Mouse (Mus musculus) stomach, embryonic 14.5 days (tissue): ENCODE measurements around the gene Rgs7bp. TPM values are rescaled to one million over a fixed set of nuclear protein-coding genes. Genes with fewer than 3 reads are reported as not detected.

Experiments used
- ATAC-seq: fragments of 200-750 bp; cut with Nextera tagmentation; 2 replicates; pipeline ENCODE4 v1.8.0; 2017; ENCODE audit warnings: low read depth, moderate TSS enrichment; ENCODE audit not compliant: insufficient number of reproducible peaks, insufficient read depth, low FRiP score
- H3K27ac ChIP-seq: fragments of 300-500 bp; sonication (generic); 2 replicates; pipeline ENCODE4 v1.5.1; 2014; ENCODE audit warnings: mild to moderate bottlenecking, low read length, moderate library complexity, mixed read lengths
- H3K27me3 ChIP-seq: fragments of 300-500 bp; sonication (generic); 2 replicates; pipeline ENCODE4 v1.6.1; 2014; ENCODE audit warnings: low read length, control low read depth, mixed read lengths; ENCODE audit not compliant: control insufficient read depth, insufficient read depth
- H3K36me3 ChIP-seq: fragments of 300-500 bp; sonication (generic); 2 replicates; pipeline ENCODE4 v1.6.1; 2014; ENCODE audit warnings: mild to moderate bottlenecking, control low read depth, low read length, moderate library complexity, mixed read lengths; ENCODE audit not compliant: control insufficient read depth, insufficient read depth
- H3K4me1 ChIP-seq: fragments of 300-500 bp; sonication (generic); 2 replicates; pipeline ENCODE4 v1.6.1; 2014; ENCODE audit warnings: low read length, control low read depth, mixed read lengths; ENCODE audit not compliant: control insufficient read depth, insufficient read depth
- H3K4me2 ChIP-seq: fragments of 300-500 bp; sonication (generic); replicated peaks from 2 replicates; pipeline ENCODE4 v1.6.1; 2014; ENCODE audit warnings: low read depth, low read length, control low read depth
- H3K4me3 ChIP-seq: fragments of 300-500 bp; sonication (generic); 2 replicates; pipeline ENCODE4 v1.5.1; 2014; ENCODE audit warnings: low read depth, low read length, control low read depth
- H3K9ac ChIP-seq: fragments of 300-500 bp; sonication (generic); replicated peaks from 2 replicates; pipeline ENCODE4 v1.6.1; 2014; ENCODE audit warnings: low read depth, mild to moderate bottlenecking, control low read depth, low read length, moderate library complexity, mixed read lengths
- H3K9me3 ChIP-seq: fragments of 300-500 bp; sonication (generic); 2 replicates; pipeline ENCODE4 v1.6.1; 2016; ENCODE audit warnings: low read depth, low read length, control low read depth; ENCODE audit not compliant: control insufficient read depth
- WGBS: fragments of 180-500 bp; shearing (Covaris S2); extraction: QIAGEN DNeasy Blood & Tissue Kit; methylation state at CpG from one replicate; pipeline ENCODE4 v1.1.7; 2014; 5-methylcytosine and 5-hydroxymethylcytosine counted together
- polyA plus RNA-seq: library from polyadenylated mRNA; unstranded; fragments of >200 nt; fragmentation: Nextera tagmentation; extraction: Ambion mirVana; gene quantifications from 2 replicates; pipeline ENCODE4 v1.2.1, GENCODE M21; 2014

Gene Rgs7bp
- polyA plus RNA-seq, 1 experiment from 2014 or later: 1.7 TPM

DNA sequence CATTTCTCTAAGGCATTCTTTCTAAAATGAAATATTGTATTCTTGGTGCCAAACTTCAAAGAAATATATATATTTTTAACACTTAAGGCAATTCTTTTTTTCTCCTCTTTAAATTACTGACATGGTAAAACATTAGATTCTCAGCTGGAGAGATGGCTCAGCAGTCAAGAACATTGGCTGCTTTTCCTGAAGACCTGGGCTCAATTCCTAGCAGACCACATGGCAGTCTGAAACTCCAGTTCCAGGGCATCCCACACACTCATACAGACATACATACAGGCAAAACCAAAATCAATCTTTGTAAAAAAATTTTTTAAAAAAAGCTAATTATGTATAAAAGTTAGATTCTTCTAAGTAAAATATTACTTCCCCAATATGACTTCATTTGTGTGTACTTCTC lies 22.8 kb downstream of the Rgs7bp start:
- H3K4me2 ChIP-seq: no peak overlapping the region
- no peaks in the 10 kb centered on the region for H3K9me3 ChIP-seq
- ATAC-seq: no peak
- no peaks in the 10 kb centered on the region for H3K27me3 ChIP-seq
- no peaks in the 10 kb centered on the region for H3K36me3 ChIP-seq
- no peak overlapping the region for H3K4me3 ChIP-seq
- H3K27ac ChIP-seq: no peak overlapping the region
- no peaks in the 10 kb centered on the region for H3K4me1 ChIP-seq
- no peak overlapping the region for H3K9ac ChIP-seq

DNA sequence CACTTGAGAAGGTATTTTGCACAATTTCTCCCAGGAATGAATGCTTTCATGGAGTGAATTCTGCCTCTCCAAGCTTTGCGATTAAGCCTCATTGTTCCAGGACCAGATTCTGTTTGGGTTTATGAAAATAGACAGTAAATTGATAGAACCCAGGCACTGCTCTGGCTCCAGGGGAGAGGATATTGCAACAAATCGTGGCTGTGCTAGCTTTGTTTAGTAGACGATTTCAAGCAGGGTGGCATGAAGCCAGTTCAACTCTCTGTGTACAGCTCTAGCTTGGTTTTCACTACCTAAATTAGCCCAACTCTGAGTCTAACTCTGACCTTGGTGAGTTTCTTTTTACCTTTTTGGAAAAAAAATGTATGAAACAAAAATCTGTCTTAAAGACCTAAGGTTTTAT lies 26.5 kb downstream of the Rgs7bp start:
- Histone ChIP-seq H3K4me2 (no peak overlapping the region), H3K27ac (no peak overlapping the region), H3K9me3 (no peaks in the 10 kb centered on the region), H3K27me3 (no peaks in the 10 kb centered on the region), H3K9ac (no peak overlapping the region), H3K4me3 (no peak overlapping the region), H3K4me1 (no peaks in the 10 kb centered on the region), H3K36me3 (no peaks in the 10 kb centered on the region)
- WGBS: 51% methylated on average over 3 of the region's 3 CpGs
- no peak for ATAC-seq

DNA sequence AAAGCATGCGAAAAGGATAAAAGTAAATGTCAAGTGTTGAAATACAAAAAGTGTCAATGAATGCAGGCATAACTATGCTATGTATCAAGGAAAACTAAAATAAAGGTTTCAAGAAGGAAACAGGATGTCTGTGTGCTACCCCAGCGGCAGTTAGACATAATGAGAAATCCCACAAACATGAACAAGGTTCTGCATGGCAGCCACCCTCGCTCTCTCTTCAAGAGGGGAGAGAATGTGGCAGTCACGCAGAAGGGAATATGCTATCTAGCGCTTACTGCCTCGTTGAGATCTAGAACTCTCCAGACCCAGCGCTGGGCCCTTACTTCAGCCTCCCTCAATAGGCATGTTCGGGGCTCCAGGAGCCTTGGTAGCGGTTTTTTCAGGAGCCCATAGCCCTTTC lies 38.2 kb downstream of the Rgs7bp start:
- H3K4me1 ChIP-seq: no peaks in the 10 kb centered on the region
- no peak overlapping the region for H3K9ac ChIP-seq
- no peaks in the 10 kb centered on the region for H3K27me3 ChIP-seq
- no peak overlapping the region for H3K4me3 ChIP-seq
- H3K36me3 ChIP-seq: no peaks in the 10 kb centered on the region
- H3K27ac ChIP-seq: no peak overlapping the region
- 79% methylated on average over 9 of the region's 9 CpGs for WGBS
- no peak overlapping the region for H3K4me2 ChIP-seq
- H3K9me3 ChIP-seq: no peaks in the 10 kb centered on the region
- ATAC-seq: no peak

DNA sequence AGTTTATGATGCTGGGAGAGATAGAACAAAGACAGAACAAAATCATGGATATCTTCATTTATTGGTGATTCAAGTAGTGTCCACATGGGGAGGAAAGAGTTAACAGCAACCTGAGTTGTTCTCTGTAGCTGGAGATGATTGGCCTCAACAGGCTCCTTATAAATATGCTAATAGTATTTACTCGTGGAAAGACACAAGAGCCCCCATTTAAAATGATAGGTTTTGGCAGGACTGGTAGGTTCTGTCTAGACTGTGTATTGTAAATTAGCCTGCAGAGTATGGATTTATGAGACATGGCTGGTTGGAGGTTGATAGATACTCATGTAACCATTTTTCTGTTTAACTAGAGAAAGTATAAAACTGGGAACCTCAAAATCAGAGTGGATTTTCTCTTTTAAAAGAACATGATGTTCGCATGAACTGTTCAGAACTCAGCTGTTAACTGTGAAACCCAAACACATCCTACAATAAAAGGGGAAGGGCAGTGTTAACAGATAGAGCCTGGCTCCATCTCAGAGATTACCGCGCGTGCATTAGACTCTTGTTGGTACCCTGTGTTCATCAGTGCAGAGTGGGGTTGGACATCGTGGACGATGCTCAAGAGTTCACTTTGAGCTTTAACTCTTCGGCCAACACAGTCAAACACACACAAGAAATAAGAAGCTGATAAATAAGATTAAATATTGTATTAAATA lies 38.9 kb downstream of the Rgs7bp start:
- Histone ChIP-seq H3K9me3 (no peaks in the 10 kb centered on the region), H3K36me3 (no peaks in the 10 kb centered on the region), H3K9ac (no peak overlapping the region), H3K27ac (no peak overlapping the region), H3K4me2 (no peak overlapping the region), H3K27me3 (no peaks in the 10 kb centered on the region), H3K4me1 (no peaks in the 10 kb centered on the region), H3K4me3 (no peak overlapping the region)
- 70% methylated on average over 8 of the region's 8 CpGs for WGBS
- ATAC-seq: no peak

DNA sequence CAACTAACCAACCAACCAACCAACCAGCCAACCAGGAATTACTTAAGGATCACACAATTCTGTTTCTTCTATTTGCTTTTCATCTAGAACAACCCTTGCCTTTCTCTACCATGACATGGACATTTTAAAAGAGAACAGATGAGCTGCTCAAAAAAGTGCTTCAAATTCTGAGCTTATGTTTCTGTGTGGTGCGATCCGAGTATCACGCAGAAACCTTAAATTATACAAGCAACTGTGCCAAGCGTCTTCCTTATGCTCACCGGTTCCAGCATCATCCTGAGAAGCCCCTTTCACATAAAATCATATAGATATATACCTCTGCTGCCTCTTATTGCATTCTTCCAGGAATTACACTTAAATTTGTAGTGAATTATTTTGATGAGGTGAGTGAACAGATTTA lies 43.4 kb downstream of the Rgs7bp start:
- H3K9me3 ChIP-seq: no peaks in the 10 kb centered on the region
- H3K4me2 ChIP-seq: no peak overlapping the region
- H3K27me3 ChIP-seq: no peaks in the 10 kb centered on the region
- H3K9ac ChIP-seq: no peak overlapping the region
- no peak overlapping the region for H3K27ac ChIP-seq
- no peaks in the 10 kb centered on the region for H3K36me3 ChIP-seq
- ATAC-seq: no peak
- WGBS: 90% methylated on average over 5 of the region's 5 CpGs
- H3K4me1 ChIP-seq: no peaks in the 10 kb centered on the region
- no peak overlapping the region for H3K4me3 ChIP-seq

DNA sequence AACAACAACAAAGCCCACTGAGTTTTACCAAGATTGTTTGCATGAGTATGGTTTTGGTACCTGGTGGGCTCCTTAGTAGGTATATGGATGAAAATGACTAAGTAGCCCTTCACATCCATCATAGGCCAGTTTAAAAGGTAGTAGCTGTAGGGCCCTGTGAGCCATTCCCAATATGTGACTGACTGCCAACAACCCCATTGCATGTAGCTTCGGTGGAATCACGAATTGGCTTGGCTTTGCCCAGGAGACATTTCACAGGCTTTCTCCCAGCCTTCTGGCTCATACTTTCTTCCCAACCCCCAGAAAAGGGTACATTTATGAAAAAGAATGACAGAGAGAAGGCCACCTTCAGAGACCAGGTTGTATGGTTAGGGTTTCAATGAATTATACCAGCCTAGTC lies 45.8 kb downstream of the Rgs7bp start:
- H3K4me1 ChIP-seq: no peaks in the 10 kb centered on the region
- H3K27ac ChIP-seq: no peak overlapping the region
- no peak overlapping the region for H3K4me3 ChIP-seq
- no peaks in the 10 kb centered on the region for H3K36me3 ChIP-seq
- no peaks in the 10 kb centered on the region for H3K9me3 ChIP-seq
- ATAC-seq: no peak
- H3K4me2 ChIP-seq: no peak overlapping the region
- no peak overlapping the region for H3K9ac ChIP-seq
- H3K27me3 ChIP-seq: no peaks in the 10 kb centered on the region
- 98% methylated on average over 2 of the region's 2 CpGs for WGBS

DNA sequence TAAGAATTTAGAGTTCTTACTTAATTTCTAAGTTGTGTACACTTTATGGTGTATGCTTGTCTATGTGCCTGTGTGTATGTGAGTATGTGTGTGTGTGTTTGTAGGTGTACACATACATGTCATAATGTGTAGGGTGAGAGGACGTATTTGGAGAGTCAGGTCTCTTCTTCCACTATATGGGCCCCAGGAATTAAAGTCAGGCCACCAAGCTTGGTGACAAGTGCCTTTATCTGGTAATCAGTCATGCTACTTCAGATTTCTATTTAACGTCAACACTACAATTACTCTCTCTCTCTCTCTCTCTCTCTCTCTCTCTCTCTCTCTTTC lies 51.9 kb downstream of the Rgs7bp start:
- ATAC-seq: no peak
- WGBS: 70% methylated on average over 2 of the region's 2 CpGs
- H3K36me3 ChIP-seq: no peaks in the 10 kb centered on the region
- H3K27me3 ChIP-seq: no peaks in the 10 kb centered on the region
- H3K9ac ChIP-seq: no peak overlapping the region
- H3K27ac ChIP-seq: no peak overlapping the region
- H3K4me3 ChIP-seq: no peak overlapping the region
- no peak overlapping the region for H3K4me2 ChIP-seq
- H3K4me1 ChIP-seq: no peaks in the 10 kb centered on the region
- no peaks in the 10 kb centered on the region for H3K9me3 ChIP-seq

DNA sequence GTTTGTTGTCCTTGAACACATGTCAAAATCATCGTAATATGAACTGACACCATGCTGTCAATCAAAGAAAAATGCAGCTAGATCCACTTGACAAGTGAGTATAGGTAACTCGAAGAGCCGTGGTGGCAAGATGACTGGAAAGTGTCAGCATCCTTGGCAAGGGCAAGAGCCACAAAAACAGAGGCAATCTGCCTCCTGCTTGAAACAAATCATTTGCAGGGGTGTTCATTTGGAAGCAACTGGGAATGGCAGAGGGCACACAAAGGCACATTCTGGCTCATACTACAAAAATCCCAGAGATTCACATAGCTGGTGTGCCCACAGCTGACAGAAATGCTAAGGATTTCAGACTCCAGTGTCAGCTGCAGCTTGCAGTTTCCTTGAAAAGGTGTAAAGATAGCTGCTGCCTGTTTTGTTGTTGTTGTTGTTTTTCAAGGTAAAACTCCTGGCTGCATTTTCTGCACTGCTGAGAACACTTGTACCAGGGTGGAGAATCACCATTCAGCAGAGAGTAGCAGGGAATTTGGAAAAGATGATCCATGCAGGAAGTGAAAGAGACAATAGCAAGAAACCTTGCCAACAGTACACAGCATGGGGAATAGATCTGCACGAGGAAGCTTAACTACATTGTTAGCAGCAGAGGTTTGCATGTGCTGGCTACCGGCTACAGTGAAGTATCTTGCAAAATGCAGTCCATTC lies 52.4 kb downstream of the Rgs7bp start:
- H3K4me2 ChIP-seq: no peak overlapping the region
- WGBS: 70% methylated on average over 5 of the region's 5 CpGs
- no peaks in the 10 kb centered on the region for H3K4me1 ChIP-seq
- H3K27ac ChIP-seq: no peak overlapping the region
- no peaks in the 10 kb centered on the region for H3K9me3 ChIP-seq
- no peak for ATAC-seq
- no peak overlapping the region for H3K4me3 ChIP-seq
- no peaks in the 10 kb centered on the region for H3K36me3 ChIP-seq
- no peak overlapping the region for H3K9ac ChIP-seq
- H3K27me3 ChIP-seq: no peaks in the 10 kb centered on the region

DNA sequence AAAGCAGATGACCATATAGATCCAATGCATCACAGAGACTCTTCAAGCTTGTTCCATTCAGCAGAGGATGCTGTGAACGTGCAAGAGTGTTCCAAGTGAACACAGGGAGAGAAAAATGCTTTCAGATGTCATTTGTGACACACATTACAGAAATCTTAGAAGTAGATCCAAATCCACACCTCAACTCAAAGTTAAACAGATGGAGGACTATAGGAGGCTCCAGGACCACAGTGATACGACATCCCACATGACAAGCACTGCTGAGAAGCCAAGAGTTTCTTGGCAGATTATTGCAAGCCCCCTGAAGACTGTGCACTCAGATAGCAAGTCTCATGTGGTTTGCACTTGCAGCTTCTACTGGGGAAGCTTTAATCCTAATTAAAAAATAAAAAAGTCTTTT lies 53.0 kb downstream of the Rgs7bp start:
- no peak overlapping the region for H3K9ac ChIP-seq
- WGBS: 77% methylated on average over 2 of the region's 2 CpGs
- no peaks in the 10 kb centered on the region for H3K36me3 ChIP-seq
- H3K9me3 ChIP-seq: no peaks in the 10 kb centered on the region; the same call in 1 of the 2 replicates
- H3K27ac ChIP-seq: no peak overlapping the region
- no peaks in the 10 kb centered on the region for H3K27me3 ChIP-seq
- no peaks in the 10 kb centered on the region for H3K4me1 ChIP-seq
- H3K4me3 ChIP-seq: no peak overlapping the region
- no peak for ATAC-seq
- H3K4me2 ChIP-seq: no peak overlapping the region
